Mouse (Mus musculus): ENCODE data around the gene T2. TPM values are rescaled to one million over a fixed set of nuclear protein-coding genes. Genes with fewer than 3 reads are reported as not detected.

The T2 gene
- polyA plus RNA-seq, 1 experiment = 0.05 TPM

- Histone ChIP-seq H3K27me3 (ENCODE audit: control insufficient read depth, insufficient read depth, insufficient read length) (peaks cover 7% of the 10 kb centered on the region), H3K4me3 (ENCODE audit: insufficient read depth, poor library complexity, severe bottlenecking) (no peak overlapping the region), H3K79me3 (ENCODE audit: low read depth) (no peaks in the 10 kb centered on the region), H3K36me3 (ENCODE audit: control insufficient read depth, insufficient read depth) (no peaks in the 10 kb centered on the region), H3K79me2 (ENCODE audit: control insufficient read depth, insufficient read depth) (no peaks in the 10 kb centered on the region), H3ac (ENCODE audit: control insufficient read depth, insufficient read length, low read depth) (no peak overlapping the region)
- TF ChIP-seq CTCF (IDR thresholded peaks at IDR 0.05; ENCODE audit: control insufficient read depth, insufficient read depth, insufficient read length) = no peak
- no peak for TF ChIP-seq MYOD1 (IDR thresholded peaks at IDR 0.05; ENCODE audit: control insufficient read depth, insufficient read length, low read depth)
- TF ChIP-seq CEBPB (IDR thresholded peaks at IDR 0.05; ENCODE audit: low read depth) = no peak
Observed at GRCm38 (mm10) chr17:8369171-8369570, 13.4 kb downstream of the T2 start.

DNA sequence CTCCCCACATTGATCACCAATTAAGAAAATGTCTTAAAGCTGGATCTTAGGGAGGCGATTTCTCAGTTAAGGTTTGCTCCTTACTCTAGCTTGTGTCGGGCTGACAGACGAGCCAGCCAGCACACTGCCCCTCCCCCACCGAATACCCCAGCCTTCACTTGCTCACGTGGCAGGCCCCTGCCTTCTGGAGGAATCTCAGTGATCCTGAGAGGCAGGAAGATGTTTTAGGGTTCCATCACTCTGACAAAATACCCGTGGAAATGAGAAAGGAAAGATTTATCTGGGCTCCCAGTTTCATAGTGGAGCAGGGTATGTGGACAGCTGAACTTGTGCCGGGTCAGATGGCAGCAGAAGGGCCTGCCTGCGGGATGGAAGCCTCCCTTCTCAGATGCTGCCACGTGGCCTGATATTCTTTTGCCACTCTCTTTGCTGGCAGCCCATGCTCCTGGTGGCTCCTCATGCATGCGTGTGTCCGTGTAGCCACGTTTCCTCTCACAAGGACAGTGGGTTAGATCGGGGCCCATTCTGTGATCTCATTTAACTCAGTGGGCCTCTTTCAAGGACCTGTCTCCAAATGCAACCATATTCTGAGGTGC lies 14.9 kb downstream of the T2 start:
- no peaks in the 10 kb centered on the region for H3K79me2 ChIP-seq (ENCODE audit: control insufficient read depth, insufficient read depth)
- H3K79me3 ChIP-seq (ENCODE audit: low read depth) = no peaks in the 10 kb centered on the region
- peaks cover 5% of the 10 kb centered on the region for H3K27me3 ChIP-seq (ENCODE audit: control insufficient read depth, insufficient read depth, insufficient read length)
- no peak for TF ChIP-seq MAX (IDR thresholded peaks at IDR 0.05)
- no peak for TF ChIP-seq CTCF (IDR thresholded peaks at IDR 0.05; ENCODE audit: control insufficient read depth, insufficient read depth, insufficient read length)
- no peak for TF ChIP-seq MYOG (IDR thresholded peaks at IDR 0.05; ENCODE audit: control insufficient read depth, extremely low read depth, insufficient read length)
- no peak for TF ChIP-seq USF1 (IDR thresholded peaks at IDR 0.05; ENCODE audit: low read depth)
- no peak for TF ChIP-seq CEBPB (IDR thresholded peaks at IDR 0.05; ENCODE audit: low read depth)
- TF ChIP-seq MYOD1 (IDR thresholded peaks at IDR 0.05; ENCODE audit: control insufficient read depth, insufficient read length, low read depth) = no peak
- TF ChIP-seq FOSL1 (IDR thresholded peaks at IDR 0.05; ENCODE audit: insufficient read depth, low read length, poor library complexity, severe bottlenecking) = no peak
- no peaks in the 10 kb centered on the region for H3K36me3 ChIP-seq (ENCODE audit: control insufficient read depth, insufficient read depth)
- H3K4me3 ChIP-seq (ENCODE audit: insufficient read depth, poor library complexity, severe bottlenecking) = no peak overlapping the region
- peak overlapping the region; percentile 5 for H3ac ChIP-seq (ENCODE audit: control insufficient read depth, insufficient read length, low read depth)

GRCm38 (mm10) chr17:8371834-8372233 lies 16.0 kb downstream of the T2 start:
- TF ChIP-seq MYOD1 (IDR thresholded peaks at IDR 0.05; ENCODE audit: control insufficient read depth, insufficient read length, low read depth) (no peak), CTCF (IDR thresholded peaks at IDR 0.05; ENCODE audit: control insufficient read depth, insufficient read depth, insufficient read length) (no peak), MAX (IDR thresholded peaks at IDR 0.05) (no peak), FOSL1 (IDR thresholded peaks at IDR 0.05; ENCODE audit: insufficient read depth, low read length, poor library complexity, severe bottlenecking) (no peak)
- no peaks in the 10 kb centered on the region for H3K36me3 ChIP-seq (ENCODE audit: control insufficient read depth, insufficient read depth)
- no peaks in the 10 kb centered on the region for H3K27me3 ChIP-seq (ENCODE audit: control insufficient read depth, insufficient read depth, insufficient read length)
- no peaks in the 10 kb centered on the region for H3K79me2 ChIP-seq (ENCODE audit: control insufficient read depth, insufficient read depth)
- no peaks in the 10 kb centered on the region for H3K79me3 ChIP-seq (ENCODE audit: low read depth)
- peak overlapping the region; percentile 39 for H3ac ChIP-seq (ENCODE audit: control insufficient read depth, insufficient read length, low read depth)
- H3K4me3 ChIP-seq (ENCODE audit: insufficient read depth, poor library complexity, severe bottlenecking) = no peak overlapping the region

GRCm38 (mm10) chr17:8372286-8373046 lies 16.7 kb downstream of the T2 start:
- Histone ChIP-seq H3K36me3 (ENCODE audit: control insufficient read depth, insufficient read depth) (no peaks in the 10 kb centered on the region), H3K27me3 (ENCODE audit: control insufficient read depth, insufficient read depth, insufficient read length) (no peaks in the 10 kb centered on the region), H3ac (ENCODE audit: control insufficient read depth, insufficient read length, low read depth) (peak overlapping the region; percentile 61), H3K79me2 (ENCODE audit: control insufficient read depth, insufficient read depth) (no peaks in the 10 kb centered on the region), H3K79me3 (ENCODE audit: low read depth) (no peaks in the 10 kb centered on the region), H3K4me3 (ENCODE audit: insufficient read depth, poor library complexity, severe bottlenecking) (peak overlapping the region; percentile 11)
- peak; percentile 93 for TF ChIP-seq MAX (IDR thresholded peaks at IDR 0.05)
- no peak for TF ChIP-seq MYOD1 (IDR thresholded peaks at IDR 0.05; ENCODE audit: control insufficient read depth, insufficient read length, low read depth)
- no peak for TF ChIP-seq MYOG (IDR thresholded peaks at IDR 0.05; ENCODE audit: control insufficient read depth, extremely low read depth, insufficient read length)
- TF ChIP-seq USF1 (IDR thresholded peaks at IDR 0.05; ENCODE audit: low read depth) = peak; percentile 43
- TF ChIP-seq CTCF (IDR thresholded peaks at IDR 0.05; ENCODE audit: control insufficient read depth, insufficient read depth, insufficient read length) = peak; percentile 21
- TF ChIP-seq FOSL1 (IDR thresholded peaks at IDR 0.05; ENCODE audit: insufficient read depth, low read length, poor library complexity, severe bottlenecking) = no peak
- no peak for TF ChIP-seq CEBPB (IDR thresholded peaks at IDR 0.05; ENCODE audit: low read depth)

DNA sequence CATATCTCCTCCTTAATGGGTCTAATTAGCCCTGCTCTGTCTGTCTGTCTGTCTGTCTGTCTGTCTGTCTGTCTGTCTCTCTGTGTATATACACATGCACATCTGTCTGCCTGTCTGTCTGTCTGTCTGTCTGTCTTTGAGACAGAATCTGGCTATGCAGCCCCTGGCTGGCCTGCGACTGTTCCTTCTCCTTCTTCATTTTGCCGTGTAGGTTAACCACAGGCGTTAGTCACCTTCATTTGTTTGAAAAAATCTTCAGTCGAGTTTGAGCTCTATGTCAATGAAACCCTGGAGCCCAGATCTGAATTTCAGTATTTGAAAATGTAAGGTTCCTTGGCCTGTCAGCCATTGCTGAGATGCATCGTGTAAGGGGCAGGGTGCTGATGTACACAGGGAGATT lies 21.5 kb downstream of the T2 start:
- Histone ChIP-seq H3K36me3 (ENCODE audit: control insufficient read depth, insufficient read depth) (no peaks in the 10 kb centered on the region), H3K79me2 (ENCODE audit: control insufficient read depth, insufficient read depth) (no peaks in the 10 kb centered on the region), H3ac (ENCODE audit: control insufficient read depth, insufficient read length, low read depth) (no peak overlapping the region), H3K79me3 (ENCODE audit: low read depth) (no peaks in the 10 kb centered on the region), H3K4me3 (ENCODE audit: insufficient read depth, poor library complexity, severe bottlenecking) (no peak overlapping the region), H3K27me3 (ENCODE audit: control insufficient read depth, insufficient read depth, insufficient read length) (no peaks in the 10 kb centered on the region)
- TF ChIP-seq CTCF (IDR thresholded peaks at IDR 0.05; ENCODE audit: control insufficient read depth, insufficient read depth, insufficient read length) = no peak
- TF ChIP-seq MAX (IDR thresholded peaks at IDR 0.05) = no peak
- no peak for TF ChIP-seq MYOD1 (IDR thresholded peaks at IDR 0.05; ENCODE audit: control insufficient read depth, insufficient read length, low read depth)
- TF ChIP-seq MYOG (IDR thresholded peaks at IDR 0.05; ENCODE audit: control insufficient read depth, extremely low read depth, insufficient read length) = no peak
- TF ChIP-seq CEBPB (IDR thresholded peaks at IDR 0.05; ENCODE audit: low read depth) = no peak
- TF ChIP-seq FOSL1 (IDR thresholded peaks at IDR 0.05; ENCODE audit: insufficient read depth, low read length, poor library complexity, severe bottlenecking) = no peak
- TF ChIP-seq USF1 (IDR thresholded peaks at IDR 0.05; ENCODE audit: low read depth) = no peak

Data from C2C12 (cell line).